Mouse (Mus musculus): ENCODE measurements around the gene Rhcg.

The Rhcg gene

DNA sequence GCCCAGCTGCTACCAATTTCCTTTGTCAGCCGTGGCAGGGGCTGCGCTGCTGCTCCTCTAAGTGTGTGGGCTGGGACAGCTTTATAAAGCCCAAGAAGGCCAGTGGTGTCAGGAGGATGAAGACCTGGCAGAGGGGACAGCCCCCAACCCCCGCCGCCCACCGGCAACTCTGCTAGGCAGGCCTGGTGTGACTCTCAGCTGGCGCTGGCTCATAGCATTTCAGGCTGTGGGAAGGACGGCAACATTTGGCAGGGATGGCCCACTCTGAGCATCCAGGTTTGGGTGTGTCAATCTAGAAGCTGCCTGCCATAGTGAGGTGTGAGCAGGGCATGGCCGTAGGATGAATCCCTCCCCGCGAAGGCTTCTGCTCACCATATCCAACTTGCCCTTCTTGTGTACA, 17.3 kb downstream of the Rhcg start:
- no peak for DNase-seq

DNA sequence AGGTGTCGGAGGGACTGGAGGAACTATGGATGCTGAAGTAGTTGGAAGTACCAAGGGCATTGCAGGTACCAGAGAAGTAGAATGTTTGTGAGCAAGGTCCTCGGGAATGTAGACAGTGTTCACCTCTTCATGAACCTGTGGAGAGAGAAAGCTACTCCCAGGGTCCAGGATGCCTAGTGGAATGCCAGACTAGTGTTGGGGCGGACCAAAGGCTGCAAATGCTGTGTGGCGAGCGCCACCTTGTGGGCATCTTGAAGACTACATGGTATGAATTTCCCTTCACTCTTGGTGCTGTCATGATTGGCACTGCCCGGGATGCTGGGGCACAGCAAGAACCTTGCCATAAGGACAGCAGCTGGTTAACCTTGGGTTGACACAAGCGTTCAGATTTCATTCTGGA, 22.6 kb downstream of the Rhcg start:
- DNase-seq, result peak; percentile 59 to 74

DNA sequence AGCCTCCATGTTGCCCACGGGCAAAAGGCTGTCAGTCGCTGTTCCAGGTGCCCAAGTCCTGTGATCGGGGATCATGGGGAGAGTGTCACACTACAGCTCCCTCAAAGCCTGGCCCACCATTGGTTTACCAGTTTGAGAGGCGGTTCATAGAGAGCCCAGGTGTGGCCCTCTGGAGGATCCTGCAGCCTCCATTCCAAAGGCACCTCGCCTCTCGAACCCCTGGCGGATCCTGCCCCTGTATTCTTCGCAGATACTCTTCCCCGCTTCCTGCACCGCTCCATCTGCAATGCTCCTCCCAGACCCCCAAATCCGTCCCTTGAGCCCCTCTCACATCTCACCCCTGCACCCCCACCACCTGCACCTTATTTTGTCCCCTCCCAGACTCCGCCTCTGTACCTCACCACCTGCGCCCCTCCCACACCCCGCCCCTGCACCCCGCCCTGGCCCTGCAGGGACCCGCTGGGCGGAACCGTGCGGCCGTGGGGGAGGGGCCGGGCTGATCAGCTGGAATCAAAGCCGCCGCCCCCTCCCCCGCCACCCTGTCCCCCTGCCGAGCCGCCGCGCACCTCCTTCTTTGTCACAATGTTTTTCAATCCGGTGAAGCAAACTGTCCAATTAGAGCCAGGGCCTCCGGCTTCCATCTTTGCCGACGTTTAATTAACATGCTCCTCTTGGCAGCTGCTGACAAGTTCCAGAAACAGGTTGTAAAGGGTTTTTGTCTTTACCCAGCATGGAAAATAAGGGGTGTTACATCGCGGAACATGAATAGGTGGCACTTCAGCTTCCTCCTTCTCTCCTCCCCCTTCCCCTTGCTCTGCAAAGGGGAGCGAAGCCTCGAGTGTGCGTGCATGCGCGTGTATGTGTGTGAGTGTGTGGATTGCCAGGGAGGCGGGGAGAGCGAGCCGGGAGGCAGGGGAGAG, 25.4 kb downstream of the Rhcg start:
- no peak for DNase-seq

DNA sequence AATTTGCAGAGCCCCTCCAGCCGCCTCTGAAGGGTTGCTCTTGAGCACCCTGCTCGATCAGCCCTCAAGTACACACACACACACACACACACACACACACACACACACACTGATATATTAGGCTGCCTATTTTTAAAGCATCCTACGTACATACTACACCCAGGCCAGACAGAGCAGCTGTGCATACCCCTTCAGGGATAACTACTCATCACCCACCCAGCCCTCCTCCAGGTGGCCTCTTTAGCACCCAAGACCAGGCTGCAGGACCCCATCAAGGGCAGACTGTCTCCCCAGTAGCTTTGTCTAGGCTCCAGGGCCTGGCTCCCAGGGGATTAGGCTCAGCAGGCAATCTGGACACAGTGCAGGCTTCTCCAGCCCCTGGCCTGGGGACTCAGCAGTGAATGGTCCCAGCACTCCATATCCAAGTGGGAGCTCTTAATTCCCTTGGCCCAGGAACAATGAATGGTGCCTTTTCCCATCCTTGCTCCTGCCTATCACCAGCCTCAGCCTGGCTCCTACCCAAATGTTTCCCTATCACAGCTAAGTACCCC, 26.8 kb downstream of the Rhcg start:
- DNase-seq, result no peak

DNA sequence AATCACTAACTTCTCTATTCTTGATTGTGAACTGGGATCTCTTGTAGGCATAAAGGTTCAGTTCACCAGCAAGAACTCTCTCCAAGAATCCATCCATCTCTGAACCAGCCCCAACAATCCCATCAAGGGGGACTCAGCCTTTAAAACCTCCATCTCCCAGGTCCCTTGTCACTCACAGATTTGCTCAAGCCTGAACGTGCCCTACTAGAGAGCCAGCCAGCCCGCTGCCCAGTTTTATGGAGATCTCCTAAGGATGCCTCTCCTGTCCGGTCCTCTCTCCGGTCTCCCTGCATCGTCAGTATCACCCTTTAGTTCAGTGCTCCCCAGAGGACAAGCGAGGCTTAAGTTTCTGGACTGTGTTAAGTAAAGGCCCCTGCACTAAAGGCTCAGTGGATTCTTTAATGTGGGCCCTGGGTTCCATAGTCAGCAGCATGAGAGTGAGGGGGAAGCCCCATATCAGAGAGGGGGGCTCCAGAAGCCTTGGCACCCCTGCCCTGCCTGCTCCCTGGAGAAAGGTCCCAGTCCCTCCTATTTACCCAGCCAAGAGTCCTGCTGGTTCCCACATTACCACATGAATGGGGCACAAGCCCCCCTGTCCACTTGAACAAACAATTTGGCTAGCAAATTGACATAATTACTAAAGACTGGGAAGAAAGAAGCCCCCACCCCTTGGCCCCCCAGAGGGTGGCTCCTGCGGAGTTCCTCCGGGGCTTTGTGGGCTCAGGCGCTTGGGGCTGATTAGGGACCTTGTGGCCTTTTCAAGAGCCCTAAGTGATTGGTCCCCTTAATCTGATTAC, 27.5 kb downstream of the Rhcg start:
- DNase-seq, result no peak

DNA sequence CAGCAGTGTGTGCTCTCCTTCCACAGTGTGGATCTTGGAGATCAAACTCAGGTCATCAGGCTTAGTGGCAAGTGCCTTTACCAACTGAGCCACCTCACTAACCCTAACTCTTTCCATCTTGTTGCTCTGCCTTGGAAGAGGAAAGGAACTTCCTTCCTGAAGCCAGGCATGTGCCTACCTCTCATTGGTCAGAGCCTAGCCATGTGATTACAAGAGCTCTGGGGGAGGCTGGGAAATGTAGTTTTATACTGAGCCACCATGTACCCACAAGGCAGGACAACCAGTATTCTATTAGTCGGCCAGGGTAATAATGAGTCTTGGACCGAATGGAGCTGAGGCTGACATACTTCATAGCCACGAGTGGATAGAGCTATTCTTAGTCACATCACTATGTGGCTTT, 29.2 kb downstream of the Rhcg start:
- no peak for DNase-seq

DNA sequence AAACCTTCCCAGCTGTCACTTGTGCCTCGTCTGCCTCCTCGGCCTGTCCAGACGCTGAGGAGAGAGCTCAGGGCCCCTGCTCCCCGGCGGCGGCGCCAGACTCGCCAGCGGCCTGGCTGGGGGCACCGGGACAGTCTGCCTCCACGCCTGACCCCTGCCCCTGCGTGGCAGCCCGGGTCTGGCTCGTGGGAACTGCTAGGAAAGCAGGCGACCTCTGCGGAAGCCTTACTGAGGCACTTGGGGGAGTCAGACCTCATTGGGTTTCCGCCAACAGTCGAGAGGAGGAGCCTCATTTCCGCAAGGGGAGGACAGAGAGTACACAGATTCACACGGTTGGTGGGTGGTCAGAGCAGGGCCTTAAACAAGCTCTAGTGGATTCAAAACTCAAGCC, 38.6 kb downstream of the Rhcg start:
- peak; percentile 25 to 57 for DNase-seq

DNA sequence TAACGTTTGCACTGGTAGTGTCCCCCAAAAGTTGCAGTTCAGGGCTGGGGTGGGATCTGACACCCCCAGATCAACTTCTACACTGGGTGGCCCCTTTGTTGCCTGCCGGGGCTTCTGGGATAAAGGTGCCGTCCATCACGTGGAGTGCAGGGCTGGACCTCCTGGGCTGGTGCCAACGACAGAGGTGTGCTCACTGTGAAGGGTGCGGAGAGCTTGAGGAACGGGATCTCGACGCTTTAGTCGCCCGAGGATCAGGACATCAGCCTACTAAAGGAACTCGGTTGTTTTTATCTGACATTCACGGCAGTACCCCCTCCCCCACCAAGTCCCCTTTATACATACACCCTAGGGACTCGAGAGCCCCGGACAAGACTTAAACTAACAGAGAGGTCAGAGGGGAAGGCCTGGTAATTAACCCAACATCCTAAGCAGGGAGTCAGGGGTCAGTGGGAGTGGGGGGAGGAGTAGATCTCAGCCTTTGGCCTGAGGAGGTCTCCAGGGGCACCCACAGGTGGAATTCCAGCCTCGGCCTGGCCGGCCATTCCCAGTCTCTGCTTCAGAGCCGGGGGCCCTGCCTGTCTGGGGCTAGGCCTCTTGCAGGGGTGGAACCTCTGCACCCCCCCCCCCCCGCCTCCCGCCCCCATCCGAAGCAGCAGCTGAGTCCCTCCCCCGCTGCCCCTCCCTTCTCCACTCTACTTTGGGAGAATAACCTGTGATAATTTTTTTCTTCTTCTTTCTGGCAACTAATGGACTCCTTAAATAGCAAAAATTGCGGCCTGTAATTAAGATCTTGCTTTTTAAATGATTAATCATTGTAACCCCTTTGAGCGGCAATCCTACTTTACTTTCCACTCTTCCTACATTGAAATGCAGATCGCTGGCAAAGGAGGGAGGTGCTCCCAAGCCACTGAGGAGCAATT, 39.3 kb downstream of the Rhcg start:
- no peak for DNase-seq

DNA sequence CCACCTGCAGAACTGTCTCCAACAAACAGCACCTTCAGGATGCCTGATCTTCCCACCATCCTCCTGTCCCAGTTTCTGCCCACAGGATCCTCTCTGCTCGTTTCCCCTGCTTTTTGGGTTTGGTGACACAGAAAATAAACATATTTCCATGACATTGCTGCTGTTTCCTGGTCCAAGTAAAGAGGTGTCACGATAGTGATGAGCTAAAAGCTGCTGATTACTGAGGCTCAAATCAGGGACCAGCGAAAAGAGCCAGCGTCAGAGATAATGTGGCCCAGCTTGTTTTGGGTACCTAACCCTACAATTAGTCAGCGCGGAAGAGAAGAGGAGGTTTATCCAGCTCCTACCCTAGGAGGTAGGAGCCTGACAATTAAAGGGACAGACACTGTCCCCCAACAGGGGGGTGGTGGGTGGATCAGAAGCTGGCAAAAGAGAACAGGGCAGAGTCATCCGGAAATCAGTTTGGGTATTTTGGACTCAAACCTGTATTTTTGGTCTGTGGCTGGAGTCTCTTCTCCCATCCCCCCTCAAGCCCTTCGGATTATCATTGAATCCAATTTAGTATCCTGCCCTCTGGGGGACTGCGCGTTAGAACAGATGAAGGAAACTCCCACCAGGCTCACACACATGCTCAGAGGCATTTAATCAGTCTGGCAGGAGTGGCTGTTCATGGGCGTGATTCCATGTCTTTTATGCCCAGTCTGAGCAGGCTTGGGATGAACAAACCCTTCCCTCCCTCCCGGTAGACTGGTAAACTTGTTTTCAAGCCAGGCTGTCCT, 40.2 kb downstream of the Rhcg start:
- DNase-seq, result no peak

DNA sequence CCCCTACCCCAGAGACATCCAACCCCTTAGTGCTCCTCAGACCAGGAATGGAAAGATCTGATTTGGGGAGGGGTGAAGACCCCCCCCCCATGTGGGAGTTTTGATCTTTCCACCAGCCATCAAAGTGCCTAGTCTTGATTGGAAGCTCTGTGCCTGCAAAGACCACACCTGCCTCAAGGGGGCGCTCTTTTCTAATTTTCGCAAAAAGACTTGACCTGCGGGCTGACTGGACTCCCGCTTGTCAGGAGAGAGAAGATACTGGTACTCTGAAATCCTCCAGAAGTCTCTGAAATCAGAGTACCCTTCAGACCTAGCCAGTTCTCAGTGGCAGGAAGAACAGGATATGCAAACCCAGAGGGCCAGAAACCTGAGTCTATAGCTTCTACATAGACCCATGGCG, 40.8 kb downstream of the Rhcg start:
- DNase-seq, result peak in 1 of 2 experiments; percentile 53

DNA sequence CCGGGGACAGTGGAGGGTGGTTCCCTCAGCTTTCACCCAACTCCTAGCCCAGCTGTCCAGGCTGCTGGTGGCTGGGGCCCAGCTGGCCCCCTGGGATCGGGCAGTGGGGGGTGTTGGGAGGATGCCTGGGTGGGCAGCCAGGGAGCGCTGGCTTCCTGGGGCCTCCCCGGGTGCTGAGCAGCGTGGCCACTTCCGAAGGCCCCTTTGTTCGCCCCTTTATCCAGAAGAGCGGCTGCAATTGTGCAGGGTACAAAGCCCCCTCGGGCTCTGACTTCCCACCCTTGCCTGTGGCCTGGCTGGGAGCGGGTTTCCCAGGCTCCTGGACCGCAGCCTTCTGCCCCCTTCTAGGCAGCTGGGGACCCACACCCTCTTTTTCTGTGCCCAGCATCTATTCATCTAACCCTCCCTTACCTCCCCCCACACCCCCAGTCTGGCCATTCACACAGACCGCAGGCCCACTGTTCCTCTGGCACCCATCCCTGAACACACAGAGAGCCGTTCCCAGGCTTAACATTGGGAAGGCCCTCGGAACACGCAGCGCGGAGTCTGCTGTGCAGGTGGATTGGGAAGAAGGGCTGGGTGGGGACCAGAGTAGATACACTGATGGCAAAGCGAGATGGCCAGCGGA, 45.2 kb downstream of the Rhcg start:
- DNase-seq, result no peak

DNA sequence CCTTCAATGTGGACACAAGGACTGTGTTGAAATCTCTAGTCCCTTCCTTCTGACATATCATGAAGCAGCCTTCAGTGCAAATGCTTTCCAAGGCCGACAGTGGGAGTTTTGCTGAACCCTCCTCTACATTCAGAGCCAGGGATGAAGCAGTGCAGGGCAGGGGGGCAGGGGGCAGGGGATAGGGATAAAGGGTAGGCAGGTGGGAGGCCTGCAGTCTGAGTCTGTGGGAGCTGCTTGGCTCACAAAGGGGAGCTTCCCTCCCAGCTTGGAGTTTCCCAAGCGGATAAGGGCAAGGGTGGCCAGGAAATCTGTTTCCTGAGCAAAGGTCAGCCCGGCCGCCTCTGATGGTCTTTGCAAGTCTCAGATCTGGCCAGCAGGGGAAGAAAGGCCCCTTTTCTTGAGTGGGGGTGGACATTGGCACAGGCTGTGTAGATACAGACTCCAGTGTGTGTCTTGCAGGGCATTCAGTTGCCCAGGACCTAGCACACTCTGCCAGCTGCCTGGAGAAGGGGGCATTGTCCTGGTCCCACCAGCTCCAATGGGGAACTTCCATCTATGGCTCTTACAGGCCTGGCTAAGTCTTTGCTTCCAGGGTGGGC, 48.4 kb downstream of the Rhcg start:
- DNase-seq, result peak; percentile 34 to 36

DNA sequence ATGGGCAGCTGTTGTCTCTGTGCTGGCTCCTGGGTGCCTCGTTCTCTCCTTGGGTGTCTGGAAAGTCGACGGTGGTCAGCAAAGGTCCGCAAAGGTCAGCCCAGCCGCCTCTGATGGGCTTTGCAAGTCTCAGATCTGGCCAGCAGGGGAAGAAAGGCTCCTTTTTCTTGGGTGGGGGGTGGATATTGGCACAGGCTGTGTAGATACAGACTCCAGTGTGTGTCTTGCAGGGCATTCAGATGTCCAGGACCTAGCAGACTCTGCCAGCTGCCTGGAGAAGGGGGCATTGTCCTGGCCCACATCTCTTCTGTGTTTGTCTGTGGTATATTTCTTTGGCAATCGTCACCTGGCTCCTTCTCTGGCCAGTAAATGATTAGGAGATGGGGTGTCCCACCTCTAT, 49.2 kb downstream of the Rhcg start:
- DNase-seq, result no peak

DNA sequence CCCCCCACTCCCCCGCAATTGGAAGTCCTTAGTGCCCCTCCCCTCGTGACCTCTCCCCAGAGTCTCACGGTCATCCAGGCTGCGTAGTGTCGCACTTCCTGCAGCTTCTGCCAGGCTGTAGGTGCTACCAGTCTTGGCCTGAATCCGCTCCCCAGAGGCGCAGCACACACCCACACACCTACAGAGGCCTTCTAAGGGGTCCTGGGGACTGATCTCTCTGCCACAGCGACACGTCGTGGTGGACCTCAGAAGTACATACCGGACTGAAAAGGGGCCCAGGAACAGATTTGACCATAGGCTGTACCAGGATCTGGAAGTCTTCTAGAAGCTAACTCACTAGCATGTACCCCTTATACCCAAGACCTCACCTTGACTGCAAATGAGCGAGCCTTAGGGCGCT, 53.8 kb downstream of the Rhcg start:
- no peak for DNase-seq

DNA sequence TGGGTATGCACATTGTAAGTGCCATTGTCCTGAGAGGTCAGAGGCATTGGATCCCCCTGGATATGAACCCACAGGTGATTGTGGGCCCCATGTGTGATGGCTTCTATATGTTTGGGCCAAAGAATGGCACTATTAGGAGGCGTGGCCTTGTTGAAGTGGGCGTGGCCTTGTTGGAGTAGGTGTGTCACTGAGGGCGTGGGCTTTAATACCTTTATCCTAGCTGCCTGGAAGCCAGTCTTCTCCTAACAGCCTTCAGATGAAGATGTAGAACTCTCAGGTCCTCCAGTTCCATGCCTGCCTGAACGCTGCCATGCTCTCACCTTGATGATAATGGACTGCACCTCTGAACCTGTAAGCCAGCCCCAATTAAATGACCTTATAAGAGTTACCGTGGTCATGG, 55.1 kb downstream of the Rhcg start:
- DNase-seq, result no peak

DNA sequence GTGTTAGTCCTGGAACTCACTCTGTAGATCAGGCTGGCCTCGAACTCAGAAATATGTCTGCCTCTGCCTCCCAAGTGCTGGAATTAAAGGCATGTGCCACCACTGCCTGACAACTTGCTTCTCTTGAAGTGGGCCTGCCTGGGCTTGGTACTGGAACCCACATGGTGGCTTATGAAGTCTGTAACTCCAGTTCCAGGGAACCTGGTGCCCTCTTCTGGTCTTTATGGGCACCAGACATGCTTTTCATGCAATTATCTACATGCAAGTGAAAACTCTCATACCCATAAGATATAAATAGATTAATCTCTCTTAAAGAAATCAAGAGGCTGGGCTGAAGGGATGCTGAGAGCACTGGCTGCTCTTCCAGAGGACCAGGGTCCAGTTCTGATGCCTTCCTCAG, 58.8 kb downstream of the Rhcg start:
- DNase-seq, result no peak

DNA sequence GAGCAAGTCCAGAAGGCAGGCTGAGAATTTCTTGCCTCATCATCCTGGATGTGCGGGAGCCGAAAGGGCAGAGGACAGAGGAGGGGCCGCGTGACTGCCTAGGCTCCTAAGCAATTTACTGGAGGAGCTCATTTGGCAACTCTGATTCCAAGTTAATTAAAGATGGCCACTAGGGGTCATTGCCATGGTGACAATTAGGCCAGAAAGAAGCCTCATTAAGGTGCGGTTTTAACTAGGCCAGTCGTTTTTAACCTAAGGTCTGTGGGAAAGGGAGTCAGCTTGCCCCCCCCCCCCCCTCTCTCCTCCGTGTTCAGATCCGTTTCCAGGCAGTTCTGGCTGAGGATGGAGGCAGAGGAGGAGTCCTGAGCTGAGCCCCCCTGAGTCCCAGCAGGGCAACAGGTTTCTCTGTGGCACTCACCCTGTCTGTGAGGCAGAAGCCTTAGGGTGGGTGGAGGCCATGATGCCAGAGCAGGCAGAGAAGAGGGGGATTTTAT, 59.7 kb downstream of the Rhcg start:
- DNase-seq, result no peak

DNA sequence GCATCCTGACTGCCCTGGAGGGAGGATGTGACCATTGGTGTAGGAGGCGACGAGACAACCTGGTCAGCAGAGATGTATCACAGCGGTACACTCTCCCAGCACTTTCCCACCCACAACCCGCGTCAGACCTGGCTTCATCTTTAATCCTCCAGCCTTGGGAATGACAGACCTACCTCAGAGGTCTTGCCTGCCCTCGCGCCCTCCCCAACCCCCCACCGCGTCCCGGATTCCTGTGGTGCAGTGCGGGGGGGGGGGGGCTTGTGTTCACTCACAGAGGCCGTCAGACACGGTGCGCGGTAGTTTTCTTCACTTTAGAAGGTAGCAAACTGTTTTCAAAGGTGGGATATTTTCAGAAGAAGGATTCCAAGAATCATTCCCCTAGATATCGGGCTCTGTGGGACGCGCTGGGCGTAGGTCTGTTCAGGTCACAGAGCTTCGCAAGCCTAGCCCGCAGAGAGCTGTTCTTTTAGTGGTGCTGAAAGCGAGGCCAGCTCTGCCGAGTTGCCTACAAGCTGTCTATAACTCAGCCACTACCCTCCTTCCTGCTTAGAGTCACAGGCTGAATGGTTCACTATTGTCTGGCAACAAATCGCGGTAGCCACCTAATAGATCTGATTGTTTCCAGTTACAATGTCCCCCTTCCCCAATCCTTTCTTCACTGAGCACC, 62.0 kb downstream of the Rhcg start:
- DNase-seq, result peak in 1 of 2 experiments; percentile 40

DNA sequence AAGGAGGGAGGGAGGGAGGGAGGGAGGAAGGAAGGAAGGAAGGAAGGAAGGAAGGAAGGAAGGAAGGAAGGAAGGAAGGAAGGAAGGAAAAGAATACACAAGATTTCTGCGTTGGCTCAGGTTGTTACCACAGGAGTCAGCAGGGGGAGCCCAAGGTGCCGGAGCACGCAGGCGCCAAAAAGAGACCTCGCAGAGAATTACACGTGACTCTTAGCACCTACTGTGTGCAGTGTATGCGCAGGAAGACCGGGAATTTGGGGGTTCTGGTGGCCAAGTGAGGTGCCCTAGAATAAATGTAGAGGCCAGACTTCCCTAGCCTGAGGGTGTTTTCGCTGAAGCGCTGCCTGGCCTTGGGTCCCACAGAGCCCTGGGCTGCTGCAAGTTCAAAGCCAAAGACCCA, 64.8 kb downstream of the Rhcg start:
- no peak for DNase-seq

DNA sequence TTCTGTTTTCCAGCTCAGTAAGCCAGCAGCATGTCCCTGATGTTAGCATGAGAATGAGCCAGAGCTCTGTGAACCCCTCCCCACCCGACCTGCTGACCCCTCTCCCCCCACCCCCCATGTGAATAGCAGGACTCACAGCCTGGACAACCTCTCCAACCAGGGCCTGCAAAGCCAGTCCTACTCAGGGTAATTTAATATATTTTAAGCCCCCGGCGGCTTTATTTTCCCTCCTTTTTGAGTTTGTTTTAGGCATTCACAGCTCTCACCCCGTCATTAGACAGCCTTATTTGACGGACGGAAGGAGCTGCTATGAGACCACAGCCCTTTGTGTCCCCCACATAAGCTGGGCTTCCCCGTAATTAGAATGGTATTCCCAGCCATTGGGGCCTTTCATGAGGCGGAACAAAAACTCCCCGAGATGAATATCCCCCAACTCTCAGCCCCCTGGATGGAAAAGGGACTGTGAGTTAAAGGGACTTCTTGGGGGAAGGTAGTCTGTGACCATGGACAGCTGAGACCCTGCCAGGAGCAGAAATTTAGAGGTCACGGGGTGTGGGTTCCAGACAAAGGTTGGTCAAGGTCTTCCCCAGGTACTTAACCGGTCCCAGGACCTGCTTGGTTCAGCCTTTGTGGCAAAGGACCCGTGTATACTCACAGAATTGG, 68.4 kb downstream of the Rhcg start:
- no peak for DNase-seq
